Mouse (Mus musculus): ENCODE results near the gene Cdsn. TPM values are rescaled to one million over a fixed set of nuclear protein-coding genes. Genes with fewer than 3 reads are reported as not detected.

Gene Cdsn
- total RNA-seq, 2 experiments from 2014 or later = 0.09 to 0.29 TPM

Other genes with a start within 250 kb of the Cdsn start
- gene H2-Q1, start 231.7 kb upstream of the Cdsn start, total RNA-seq (2021) = under 1 TPM; 0.18 to 0.47 TPM
- gene H2-Q2, start 209.9 kb upstream of the Cdsn start, total RNA-seq (2021) = under 1 TPM; 0.33 to 0.58 TPM
- 1 to 10 TPM; 3.0 to 4.1 TPM for gene H2-Q4, start 172.5 kb upstream of the Cdsn start, total RNA-seq (2021)
- under 1 TPM in 1 of 2 experiments, not detected in 1; 0.10 TPM for gene H2-Q6, start 127.3 kb upstream of the Cdsn start, total RNA-seq (2021)
- gene H2-Q7, start 113.0 kb upstream of the Cdsn start, total RNA-seq (2021) = under 1 TPM; 0.35 to 0.64 TPM
- under 1 TPM in 1 of 2 experiments, not detected in 1; 0.09 TPM for gene H2-Q10, start 82.0 kb upstream of the Cdsn start, total RNA-seq (2021)
- not detected for gene Pou5f1, start 46.1 kb upstream of the Cdsn start, total RNA-seq (2021)
- 1 to 10 TPM; 4.5 to 5.4 TPM for gene Tcf19, start 35.3 kb upstream of the Cdsn start, total RNA-seq (2021)
- 1 to 10 TPM; 2.6 to 3.3 TPM for gene Cchcr1, start 35.0 kb upstream of the Cdsn start, total RNA-seq (2021)
- gene Psors1c2, start 18.9 kb upstream of the Cdsn start, total RNA-seq (2021) = not detected
- gene 2300002M23Rik, start 15.3 kb downstream of the Cdsn start, total RNA-seq (2021) = not detected
- gene Sfta2, start 49.4 kb downstream of the Cdsn start, total RNA-seq (2021) = not detected
- not detected for gene Gm9573, start 74.5 kb downstream of the Cdsn start, total RNA-seq (2021)
- gene Mucl3, start 91.6 kb downstream of the Cdsn start, total RNA-seq (2021) = not detected
- gene Vars2, start 115.5 kb downstream of the Cdsn start, total RNA-seq (2021) = 10 to 100 TPM; 15.7 to 16.6 TPM
- 10 to 100 TPM; 16.1 to 19.4 TPM for gene Gtf2h4, start 121.6 kb downstream of the Cdsn start, total RNA-seq (2021)
- 10 to 100 TPM; 20.3 to 23.4 TPM for gene Ddr1, start 152.5 kb downstream of the Cdsn start, total RNA-seq (2021)